Mouse (Mus musculus): ENCODE measurements at regions not wholly inside any gene's neighbourhood (a gene's known extent, or its start where the extent isn't known, plus 50 kb on each side); places are given as distances from the start of the nearest gene placed in this dataset.
"Not testable (repeated sequence)": the region's sequence is repeated elsewhere in the genome, so short reads cannot be mapped to it uniquely, and the experiment has no call there.

DNA sequence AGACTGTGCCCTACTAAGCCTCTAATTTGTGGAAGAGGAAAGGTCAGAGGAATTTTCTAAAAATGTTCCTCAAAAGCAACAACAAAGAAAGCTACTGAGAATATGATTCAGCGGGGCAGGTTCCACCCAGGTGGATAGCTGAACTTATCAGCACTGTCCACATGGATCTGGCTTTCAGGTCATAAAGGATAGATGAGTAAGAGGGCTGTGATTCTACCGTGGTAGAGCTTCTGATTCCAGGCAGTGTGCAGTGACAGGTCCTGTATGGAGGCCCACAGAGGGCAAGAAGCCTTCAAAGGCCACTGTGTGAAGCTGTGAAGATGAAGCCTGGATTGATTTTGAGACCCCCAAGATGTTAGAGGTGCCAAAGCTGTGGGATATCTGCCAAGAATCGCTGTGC is 51.8 kb downstream of the Teddm3 start:
- TF ChIP-seq FOSL1 (IDR thresholded peaks at IDR 0.05; ENCODE audit: insufficient read depth, low read length, poor library complexity, severe bottlenecking); CTCF (IDR thresholded peaks at IDR 0.05; ENCODE audit: control insufficient read depth, insufficient read depth, insufficient read length); MAX (IDR thresholded peaks at IDR 0.05); USF1 (IDR thresholded peaks at IDR 0.05; ENCODE audit: low read depth); MYOD1 (IDR thresholded peaks at IDR 0.05; ENCODE audit: control insufficient read depth, insufficient read length, low read depth); CEBPB (IDR thresholded peaks at IDR 0.05; ENCODE audit: low read depth): not testable (repeated sequence)
